Mouse (Mus musculus) hindbrain, embryonic 12.5 days (tissue): ENCODE results near the gene Pbx3. TPM values are rescaled to one million over a fixed set of nuclear protein-coding genes. Genes with fewer than 3 reads are reported as not detected.

ENCODE experiments used
- ATAC-seq: fragments of 200-750 bp; cut with Nextera tagmentation; 2 replicates; pipeline ENCODE4 v1.8.0; 2017; ENCODE audit warnings: moderate TSS enrichment; ENCODE audit not compliant: low FRiP score
- H3K27ac ChIP-seq: fragments of 300-500 bp; sonication (generic); 2 replicates; pipeline ENCODE4 v1.5.1; 2016; ENCODE audit warnings: mild to moderate bottlenecking
- H3K27me3 ChIP-seq: fragments of 300-500 bp; sonication (generic); 2 replicates; pipeline ENCODE4 v1.6.1; 2016; ENCODE audit warnings: mild to moderate bottlenecking
- H3K36me3 ChIP-seq: fragments of 300-500 bp; sonication (generic); 2 replicates; pipeline ENCODE4 v1.6.1; 2016; ENCODE audit warnings: mild to moderate bottlenecking
- H3K4me1 ChIP-seq: fragments of 300-500 bp; sonication (generic); 2 replicates; pipeline ENCODE4 v1.6.1; 2016
- H3K4me2 ChIP-seq: fragments of 300-500 bp; sonication (generic); replicated peaks from 2 replicates; pipeline ENCODE4 v1.6.1; 2016; ENCODE audit warnings: mild to moderate bottlenecking
- H3K4me3 ChIP-seq: fragments of 300-500 bp; sonication (generic); 2 replicates; pipeline ENCODE4 v1.5.1; 2016; ENCODE audit warnings: mild to moderate bottlenecking
- H3K9ac ChIP-seq: fragments of 300-500 bp; sonication (generic); 2 replicates; pipeline ENCODE4 v1.6.1; 2016; ENCODE audit warnings: mild to moderate bottlenecking, moderate library complexity
- H3K9me3 ChIP-seq: fragments of 300-500 bp; sonication (generic); replicated peaks from 2 replicates; pipeline ENCODE4 v1.6.1; 2016; ENCODE audit warnings: mild to moderate bottlenecking
- WGBS: fragments of 180-500 bp; shearing (Covaris S2); methylation state at CpG from one replicate; pipeline ENCODE4 v1.1.7; 2016; 5-methylcytosine and 5-hydroxymethylcytosine counted together
- polyA plus RNA-seq: library from polyadenylated mRNA; unstranded; fragments of >200 nt; fragmentation: Nextera tagmentation; extraction: Ambion mirVana; gene quantifications from 2 replicates; pipeline ENCODE4 v1.2.1, GENCODE M21; 2016

Gene Pbx3
- polyA plus RNA-seq, 1 experiment from 2014 or later: 106 TPM

DNA sequence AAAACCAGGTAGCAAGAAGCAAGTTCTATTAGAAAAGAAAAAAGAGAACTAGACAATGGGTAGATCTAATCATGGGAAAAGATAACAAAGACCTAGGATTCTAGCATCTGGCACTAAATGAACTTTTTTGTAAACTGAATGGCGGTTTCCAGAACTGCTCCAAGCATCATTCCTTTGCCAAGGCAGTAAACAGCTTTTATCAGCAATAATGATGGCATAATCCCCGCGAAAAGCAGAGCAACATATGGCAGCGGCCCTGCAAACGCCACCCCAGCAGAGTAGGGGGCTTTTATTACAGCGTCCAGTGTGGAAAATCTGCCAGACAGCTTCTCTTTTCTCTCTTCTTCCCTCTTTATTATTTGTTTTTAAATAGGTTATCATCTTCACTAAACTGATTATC, 93.2 kb downstream of the Pbx3 start:
- Histone ChIP-seq H3K27me3 (no peaks in the 10 kb centered on the region), H3K27ac (peak overlapping the region; percentile 70), H3K36me3 (no peaks in the 10 kb centered on the region), H3K4me3 (no peak overlapping the region), H3K9ac (no peak overlapping the region), H3K4me1 (peaks cover 33% of the 10 kb centered on the region), H3K9me3 (no peaks in the 10 kb centered on the region), H3K4me2 (no peak overlapping the region)
- ATAC-seq: no peak
- WGBS: 41% methylated on average over 6 of the region's 6 CpGs

DNA sequence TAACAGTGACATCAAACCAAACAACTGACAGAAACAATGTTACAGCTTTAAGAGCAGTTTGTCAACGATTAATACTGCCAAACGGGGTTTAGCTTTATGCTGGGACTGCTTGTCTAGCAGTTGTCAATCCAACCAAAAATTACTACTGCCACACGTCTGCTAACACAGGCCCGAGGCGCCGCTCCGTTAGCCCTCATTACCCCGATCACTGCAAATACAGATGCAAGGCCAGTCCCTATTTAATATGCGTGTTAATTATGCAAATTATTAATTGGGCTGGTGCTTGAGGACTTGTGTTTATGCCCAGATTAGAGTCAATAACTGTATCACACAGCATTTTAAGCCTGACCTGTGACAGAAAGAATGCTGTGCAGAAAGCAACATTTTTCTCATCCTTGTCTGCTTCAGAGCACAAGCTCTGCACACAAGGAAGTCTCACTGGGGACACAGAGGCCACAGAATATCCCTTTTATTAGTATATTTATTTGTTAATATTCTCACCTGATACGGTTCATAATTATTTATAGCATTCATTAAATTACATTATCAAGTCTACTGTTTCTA, 97.2 kb downstream of the Pbx3 start:
- WGBS: 62% methylated on average over 10 of the region's 10 CpGs
- Histone ChIP-seq H3K36me3 (no peaks in the 10 kb centered on the region), H3K4me3 (no peak overlapping the region), H3K9me3 (no peaks in the 10 kb centered on the region), H3K4me2 (no peak overlapping the region), H3K9ac (no peak overlapping the region), H3K27ac (peak overlapping the region; percentile 45; the same call in 1 of the 2 replicates), H3K27me3 (no peaks in the 10 kb centered on the region), H3K4me1 (peaks cover 29% of the 10 kb centered on the region)
- peak; percentile 58; the same call in 1 of the 2 replicates for ATAC-seq

DNA sequence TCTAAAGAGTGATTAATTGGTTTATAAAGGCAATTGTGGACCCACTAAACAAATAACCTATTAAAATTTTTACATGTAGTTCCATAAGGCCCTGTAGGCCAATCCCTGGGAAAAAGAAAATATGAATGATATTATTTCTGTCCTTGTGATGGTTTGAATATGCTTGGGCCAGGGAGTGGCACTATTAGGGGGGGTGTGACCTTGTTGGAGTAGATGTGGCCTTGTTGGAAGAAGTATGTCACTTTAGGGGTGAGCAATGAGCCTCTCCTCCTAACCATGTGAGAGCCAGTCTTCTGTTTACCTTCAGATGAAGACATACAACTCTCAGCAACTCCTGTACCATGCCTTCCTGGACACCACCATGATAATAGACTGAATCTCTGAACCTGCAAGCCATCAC, 110.9 kb downstream of the Pbx3 start:
- peak overlapping the region; percentile 69; the same call in 1 of the 2 replicates for H3K27ac ChIP-seq

DNA sequence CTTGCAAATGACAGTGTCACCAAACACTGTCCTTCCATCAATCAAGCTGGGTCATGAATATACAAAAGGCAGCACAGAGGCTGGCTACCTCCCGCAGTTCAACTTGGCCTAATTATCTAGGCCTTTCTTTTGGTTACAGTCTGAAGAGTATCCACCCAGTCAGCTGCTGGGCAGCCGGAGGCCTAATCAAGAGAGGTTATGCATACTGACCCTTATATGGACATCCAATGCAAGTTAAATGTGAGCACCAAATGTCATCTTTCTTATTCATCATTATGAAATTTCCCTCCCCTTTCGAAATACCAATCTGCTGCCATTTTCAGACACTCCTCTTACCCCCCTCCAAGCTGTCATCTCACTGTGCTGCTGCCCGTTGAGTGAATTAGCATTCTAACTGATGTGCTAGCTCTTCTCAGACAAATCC, 112.3 kb downstream of the Pbx3 start:
- no peaks in the 10 kb centered on the region for H3K27me3 ChIP-seq
- no peak overlapping the region for H3K4me3 ChIP-seq
- ATAC-seq: peak; percentile 88

More for the DNA sequence above, 110.9 kb downstream of the Pbx3 start:
- Histone ChIP-seq H3K36me3 (no peaks in the 10 kb centered on the region), H3K4me3 (no peak overlapping the region), H3K4me1 (peaks cover 27% of the 10 kb centered on the region), H3K9me3 (no peaks in the 10 kb centered on the region), H3K9ac (no peak overlapping the region), H3K27me3 (no peaks in the 10 kb centered on the region), H3K4me2 (no peak overlapping the region)
- ATAC-seq: no peak

DNA sequence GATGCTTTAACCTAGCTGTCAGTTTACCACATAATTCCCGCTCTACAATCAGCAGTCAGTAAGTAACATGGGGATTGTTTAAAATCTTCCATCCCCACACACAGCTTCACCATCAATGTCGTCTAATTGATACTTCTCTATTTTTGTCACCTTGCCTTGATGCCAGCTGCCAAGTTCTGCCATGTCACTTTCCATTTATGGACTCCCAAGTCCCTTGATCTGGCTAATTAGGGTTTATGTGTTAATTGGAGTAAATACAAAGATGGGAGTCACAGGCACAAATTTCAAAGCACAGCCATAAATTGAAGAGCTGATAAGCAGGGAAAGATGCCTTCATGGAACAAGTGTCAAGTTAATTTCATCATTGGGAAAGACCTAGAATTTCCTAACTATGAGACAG, 114.7 kb downstream of the Pbx3 start:
- Histone ChIP-seq H3K9me3 (no peaks in the 10 kb centered on the region), H3K27ac (no peak overlapping the region), H3K4me3 (no peak overlapping the region), H3K4me2 (no peak overlapping the region), H3K4me1 (peaks cover 41% of the 10 kb centered on the region), H3K36me3 (no peaks in the 10 kb centered on the region), H3K27me3 (no peaks in the 10 kb centered on the region), H3K9ac (no peak overlapping the region)
- no peak for ATAC-seq
- 67% methylated on average over 2 of the region's 2 CpGs for WGBS

More for the DNA sequence above, 112.3 kb downstream of the Pbx3 start:
- 0 out of 2 replicates have a peak overlapping the region, but pooled peaks have one; percentile 6 for H3K4me2 ChIP-seq
- no peaks in the 10 kb centered on the region for H3K9me3 ChIP-seq
- WGBS: 11% methylated on average over 4 of the region's 4 CpGs
- H3K36me3 ChIP-seq: no peaks in the 10 kb centered on the region
- peaks cover 35% of the 10 kb centered on the region for H3K4me1 ChIP-seq
- H3K27ac ChIP-seq: peak overlapping the region; percentile 69
- no peak overlapping the region for H3K9ac ChIP-seq

DNA sequence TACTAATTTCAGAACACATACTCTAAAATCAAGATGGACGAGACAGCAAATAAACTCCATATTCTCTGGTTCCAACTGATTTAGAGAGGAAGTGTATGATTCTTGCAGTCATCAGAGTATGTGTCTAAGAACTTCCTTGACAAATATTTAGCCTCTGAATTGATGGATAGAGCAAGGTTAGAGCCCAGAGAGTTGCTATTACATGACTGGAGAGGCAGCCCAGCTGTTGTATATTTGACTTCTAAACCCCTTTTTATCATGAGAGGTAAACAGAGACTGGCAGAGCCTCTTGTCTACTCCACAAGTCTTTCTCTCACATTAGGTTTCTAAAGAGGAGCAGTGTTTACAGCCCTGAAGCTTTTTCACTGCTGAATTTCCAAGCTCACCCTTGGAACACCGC, 115.3 kb downstream of the Pbx3 start:
- no peaks in the 10 kb centered on the region for H3K27me3 ChIP-seq
- H3K4me3 ChIP-seq: no peak overlapping the region
- H3K27ac ChIP-seq: peak overlapping the region; percentile 24; the same call in 1 of the 2 replicates
- ATAC-seq: no peak
- peaks cover 48% of the 10 kb centered on the region for H3K4me1 ChIP-seq
- no peak overlapping the region for H3K4me2 ChIP-seq
- no peaks in the 10 kb centered on the region for H3K36me3 ChIP-seq
- 80% methylated on average over 2 of the region's 2 CpGs for WGBS
- H3K9me3 ChIP-seq: no peaks in the 10 kb centered on the region
- no peak overlapping the region for H3K9ac ChIP-seq

DNA sequence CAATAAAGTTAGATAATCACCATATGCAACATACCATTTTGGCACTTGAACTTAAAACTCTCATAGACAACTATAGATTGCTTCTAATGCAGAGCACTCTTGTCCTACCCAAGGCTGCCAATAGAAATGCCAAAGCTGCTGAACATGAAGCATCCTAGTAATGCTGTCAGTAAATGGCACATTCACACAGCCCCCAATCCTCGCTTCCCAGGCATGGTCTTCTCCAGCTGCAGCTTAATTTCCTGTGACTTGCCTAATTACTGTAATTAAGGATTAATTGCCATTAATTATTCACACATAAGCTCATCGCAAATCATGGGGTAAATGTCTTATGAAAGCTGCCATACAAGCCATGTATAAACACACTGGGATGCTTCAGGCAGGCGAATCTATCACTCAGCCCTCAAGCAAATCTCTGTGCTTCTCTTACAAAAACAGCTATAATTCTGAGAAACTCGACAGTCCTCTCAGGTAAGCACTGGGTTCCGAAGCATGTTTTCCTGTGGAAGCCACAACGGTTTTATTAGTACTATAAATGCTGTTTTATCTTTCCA, 116.9 kb downstream of the Pbx3 start:
- Histone ChIP-seq H3K4me2 (no peak overlapping the region), H3K9me3 (no peaks in the 10 kb centered on the region), H3K27ac (no peak overlapping the region), H3K27me3 (no peaks in the 10 kb centered on the region), H3K9ac (no peak overlapping the region), H3K4me1 (peaks cover 45% of the 10 kb centered on the region), H3K36me3 (no peaks in the 10 kb centered on the region), H3K4me3 (no peak overlapping the region)
- 75% methylated on average over 6 of the region's 6 CpGs for WGBS
- ATAC-seq: no peak

DNA sequence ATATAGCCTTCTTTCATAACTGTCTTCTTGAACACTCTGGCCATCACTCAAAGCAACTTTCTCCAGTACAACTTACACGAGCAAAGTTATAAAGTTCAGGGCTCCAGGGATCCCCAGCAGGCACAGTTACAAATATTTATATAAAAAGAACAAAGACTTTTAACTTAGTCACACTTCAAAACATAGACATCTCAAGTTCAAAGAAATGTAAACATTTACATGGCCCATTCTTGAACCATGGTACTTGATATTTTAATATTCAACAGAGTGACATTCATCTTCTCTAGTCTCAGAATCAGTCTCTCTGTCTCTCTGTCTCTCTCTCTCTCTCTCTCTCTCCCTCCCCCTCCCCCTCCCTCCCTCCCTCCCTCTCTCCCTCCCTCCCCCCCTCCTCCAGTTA, 119.3 kb downstream of the Pbx3 start:
- H3K4me3 ChIP-seq: no peak overlapping the region
- 0 out of 2 replicates have a peak overlapping the region, but pooled peaks have one; percentile 41 for H3K27ac ChIP-seq
- WGBS: 42% methylated on average over 1 of the region's 1 CpGs
- H3K4me1 ChIP-seq: peaks cover 53% of the 10 kb centered on the region
- no peak overlapping the region for H3K9ac ChIP-seq
- no peak overlapping the region for H3K4me2 ChIP-seq
- H3K36me3 ChIP-seq: no peaks in the 10 kb centered on the region
- no peaks in the 10 kb centered on the region for H3K9me3 ChIP-seq
- no peaks in the 10 kb centered on the region for H3K27me3 ChIP-seq
- ATAC-seq: no peak

DNA sequence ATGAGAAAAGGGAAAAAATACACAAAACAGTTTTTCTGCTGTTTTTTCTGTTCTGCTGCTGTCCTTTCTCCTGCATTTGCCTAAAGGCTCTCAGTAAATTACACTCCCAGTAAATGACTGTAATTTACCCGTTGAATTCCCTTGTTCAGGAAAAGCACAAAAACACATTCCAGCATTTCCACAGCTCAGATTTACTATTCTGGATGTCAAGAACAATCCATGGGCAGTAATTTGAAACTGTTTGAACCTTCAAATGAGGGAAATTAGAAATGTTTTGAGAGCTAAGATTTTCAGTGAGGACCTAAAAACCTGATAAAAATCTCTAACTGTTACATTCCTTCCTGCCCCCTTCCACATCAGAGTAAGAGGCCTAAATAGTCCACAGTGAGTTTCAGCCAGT, 119.8 kb downstream of the Pbx3 start:
- Histone ChIP-seq H3K27ac (peak overlapping the region; percentile 41), H3K9me3 (no peaks in the 10 kb centered on the region), H3K4me2 (no peak overlapping the region), H3K27me3 (no peaks in the 10 kb centered on the region), H3K9ac (no peak overlapping the region), H3K4me3 (no peak overlapping the region), H3K4me1 (peaks cover 55% of the 10 kb centered on the region), H3K36me3 (no peaks in the 10 kb centered on the region)
- ATAC-seq: no peak
- WGBS: 30% methylated on average over 1 of the region's 1 CpGs

DNA sequence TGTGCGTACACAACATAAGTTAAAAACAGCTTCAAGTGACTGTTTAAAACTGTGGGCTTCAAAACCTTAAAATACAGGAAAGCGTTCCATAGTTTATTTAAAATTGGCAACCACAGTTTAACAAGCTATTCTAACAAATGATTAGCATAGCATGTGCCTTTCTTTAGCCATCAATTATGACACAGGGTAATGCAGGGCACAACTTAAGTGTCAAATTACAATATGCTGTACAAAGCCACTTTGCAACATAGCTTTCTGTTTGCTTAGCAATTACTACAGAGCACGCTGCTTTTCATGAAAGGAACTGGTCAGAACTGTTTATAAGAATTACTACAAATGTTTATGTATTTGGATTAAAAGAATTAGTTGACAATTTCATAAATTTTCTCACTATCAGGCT, 120.7 kb downstream of the Pbx3 start:
- Histone ChIP-seq H3K4me1 (peaks cover 49% of the 10 kb centered on the region), H3K27ac (no peak overlapping the region), H3K27me3 (no peaks in the 10 kb centered on the region), H3K4me3 (no peak overlapping the region), H3K4me2 (no peak overlapping the region), H3K9me3 (no peaks in the 10 kb centered on the region), H3K36me3 (no peaks in the 10 kb centered on the region), H3K9ac (no peak overlapping the region)
- no peak for ATAC-seq
- 45% methylated on average over 3 of the region's 3 CpGs for WGBS

DNA sequence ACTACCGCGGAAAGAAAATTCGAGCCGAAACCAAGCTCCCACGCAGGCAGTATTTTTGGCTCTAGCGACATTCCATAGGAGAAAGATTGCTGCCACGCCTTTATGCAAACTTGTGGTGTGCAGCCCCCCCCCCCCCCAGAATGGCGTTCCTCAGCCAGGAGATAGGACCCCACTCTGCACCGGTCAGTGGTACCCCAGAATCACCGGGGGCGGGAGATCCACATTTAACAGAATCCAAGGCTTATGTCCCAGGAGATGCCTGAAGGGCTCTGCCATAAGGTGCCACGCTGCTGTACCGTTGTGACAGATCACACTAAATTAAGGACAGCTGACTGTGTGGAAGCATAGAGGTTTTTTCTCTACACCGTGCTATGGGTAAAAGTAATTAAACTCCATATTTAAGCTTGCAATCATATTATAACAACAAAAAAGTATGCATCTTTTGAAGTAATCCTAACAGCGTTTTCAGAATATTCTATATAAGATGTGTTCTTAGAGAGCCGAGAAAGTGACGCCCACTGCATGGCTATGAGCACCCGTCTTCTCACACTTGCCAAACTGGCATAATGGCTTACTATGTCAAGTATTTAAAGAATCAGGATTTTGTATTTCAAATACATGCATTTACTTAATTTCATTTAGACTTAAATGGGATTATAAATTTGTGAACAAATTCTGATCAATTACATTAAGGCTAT, 122.8 kb downstream of the Pbx3 start:
- Histone ChIP-seq H3K27me3 (no peaks in the 10 kb centered on the region), H3K4me1 (peaks cover 52% of the 10 kb centered on the region), H3K4me3 (peak overlapping the region; percentile 40), H3K9ac (peak overlapping the region; percentile 62), H3K9me3 (no peaks in the 10 kb centered on the region), H3K36me3 (no peaks in the 10 kb centered on the region), H3K4me2 (peak overlapping the region; percentile 77), H3K27ac (peak overlapping the region; percentile 96)
- 1% methylated on average over 18 of the region's 18 CpGs for WGBS
- peak; percentile 82 for ATAC-seq

DNA sequence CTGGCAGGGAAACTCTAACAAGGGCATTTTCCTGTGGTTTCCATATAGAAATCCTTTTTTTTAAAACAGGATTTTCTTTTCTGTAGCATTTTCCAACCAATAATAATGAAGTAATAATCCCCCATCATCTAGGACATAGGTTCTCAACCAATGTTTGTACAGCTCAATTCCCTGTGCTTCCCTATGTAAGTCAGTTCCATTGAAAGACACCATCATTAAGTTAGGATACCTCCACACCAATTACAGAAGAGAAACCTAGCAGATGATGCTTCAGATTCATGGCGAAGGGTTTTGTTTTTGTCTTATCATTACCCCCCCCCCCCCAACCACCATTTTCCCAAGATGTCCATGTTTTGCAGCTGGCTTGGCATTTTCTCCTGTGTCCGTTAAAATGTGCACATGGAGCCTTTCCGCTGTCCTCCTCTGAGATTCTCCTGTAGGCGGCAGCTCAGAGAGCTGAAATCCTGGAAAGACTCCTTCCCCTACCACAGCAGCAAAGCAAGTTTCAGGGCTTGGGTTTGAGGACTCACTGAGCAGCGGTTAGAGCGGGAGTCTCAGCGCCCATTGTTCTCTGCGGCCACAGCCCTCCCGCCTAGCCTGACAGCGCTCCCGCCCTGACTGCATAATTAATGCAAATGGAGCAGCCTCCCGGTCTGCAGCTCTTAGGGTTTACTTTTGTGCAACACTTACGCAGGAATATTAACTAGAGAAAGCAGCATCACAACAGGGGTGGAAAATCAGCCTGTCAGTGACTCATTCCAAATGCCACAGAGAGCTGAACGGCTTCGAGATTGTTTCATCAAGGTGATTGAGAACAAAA, 123.6 kb downstream of the Pbx3 start:
- WGBS: 0% methylated on average over 15 of the region's 15 CpGs
- peak; percentile 97 for ATAC-seq
- Histone ChIP-seq H3K9me3 (no peaks in the 10 kb centered on the region), H3K4me2 (peak overlapping the region; percentile 77), H3K9ac (peak overlapping the region; percentile 62), H3K4me1 (peaks cover 58% of the 10 kb centered on the region), H3K4me3 (peak overlapping the region; percentile 40), H3K36me3 (no peaks in the 10 kb centered on the region), H3K27me3 (no peaks in the 10 kb centered on the region), H3K27ac (peak overlapping the region; percentile 96)
